Mouse (Mus musculus): ENCODE data around the gene Dnah8. TPM values are rescaled to one million over a fixed set of nuclear protein-coding genes. Genes with fewer than 3 reads are reported as not detected.

The Dnah8 gene
- polyA plus RNA-seq, 1 experiment from 2014 or later = 1.4 TPM

GRCm38 (mm10) chr17:30635367-30635766 is 11.2 kb downstream of the Dnah8 start:
- H3K27ac ChIP-seq = no peak overlapping the region
- 7% methylated on average over 15 of the region's 17 CpGs for WGBS
- ATAC-seq (ENCODE audit: insufficient number of reproducible peaks, insufficient read depth, low FRiP score, low TSS enrichment) = no peak
- H3K4me1 ChIP-seq = no peaks in the 10 kb centered on the region
- no peaks in the 10 kb centered on the region for H3K9me3 ChIP-seq
- peak overlapping the region; percentile 15; the same call in 1 of the 2 replicates for H3K4me3 ChIP-seq
- peak overlapping the region; percentile 30 for H3K4me2 ChIP-seq (replicated peaks)
- no peaks in the 10 kb centered on the region for H3K27me3 ChIP-seq
- no peak overlapping the region for H3K9ac ChIP-seq
- no peaks in the 10 kb centered on the region for H3K36me3 ChIP-seq

- no peak overlapping the region for H3K27ac ChIP-seq
- no peak overlapping the region for H3K4me2 ChIP-seq (replicated peaks)
- H3K4me3 ChIP-seq = no peak overlapping the region
- H3K9me3 ChIP-seq = no peaks in the 10 kb centered on the region
- 0 out of 2 replicates have a peak, but pooled peaks have one; percentile 10 for ATAC-seq (ENCODE audit: insufficient number of reproducible peaks, insufficient read depth, low FRiP score, low TSS enrichment)
- no peaks in the 10 kb centered on the region for H3K27me3 ChIP-seq
- H3K36me3 ChIP-seq = no peaks in the 10 kb centered on the region
- no peaks in the 10 kb centered on the region for H3K4me1 ChIP-seq
- no peak overlapping the region for H3K9ac ChIP-seq
- WGBS = 53% methylated on average over 1 of the region's 1 CpGs
Measured at GRCm38 (mm10) chr17:30637714-30638113, 13.6 kb downstream of the Dnah8 start.

GRCm38 (mm10) chr17:30638996-30639395 is 14.8 kb downstream of the Dnah8 start:
- no peak for ATAC-seq (ENCODE audit: insufficient number of reproducible peaks, insufficient read depth, low FRiP score, low TSS enrichment)
- Histone ChIP-seq H3K36me3 (no peaks in the 10 kb centered on the region), H3K4me1 (no peaks in the 10 kb centered on the region)

GRCm38 (mm10) chr17:30640896-30641295 is 16.7 kb downstream of the Dnah8 start:
- no peak overlapping the region for H3K27ac ChIP-seq
- no peak for ATAC-seq (ENCODE audit: insufficient number of reproducible peaks, insufficient read depth, low FRiP score, low TSS enrichment)
- H3K27me3 ChIP-seq = no peaks in the 10 kb centered on the region
- no peak overlapping the region for H3K9ac ChIP-seq
- no peak overlapping the region for H3K4me3 ChIP-seq
- no peaks in the 10 kb centered on the region for H3K9me3 ChIP-seq
- no peak overlapping the region for H3K4me2 ChIP-seq (replicated peaks)
- 95% methylated on average over 5 of the region's 5 CpGs for WGBS
- no peaks in the 10 kb centered on the region for H3K36me3 ChIP-seq
- H3K4me1 ChIP-seq = no peaks in the 10 kb centered on the region

More at GRCm38 (mm10) chr17:30638996-30639395, 14.8 kb downstream of the Dnah8 start:
- 59% methylated on average over 2 of the region's 2 CpGs for WGBS
- H3K4me2 ChIP-seq (replicated peaks) = no peak overlapping the region
- no peaks in the 10 kb centered on the region for H3K9me3 ChIP-seq
- H3K27ac ChIP-seq = no peak overlapping the region
- no peak overlapping the region for H3K4me3 ChIP-seq
- no peak overlapping the region for H3K9ac ChIP-seq
- no peaks in the 10 kb centered on the region for H3K27me3 ChIP-seq

- H3K36me3 ChIP-seq = no peaks in the 10 kb centered on the region
- WGBS = 93% methylated on average over 3 of the region's 3 CpGs
Measured at GRCm38 (mm10) chr17:30648770-30649169, 24.6 kb downstream of the Dnah8 start.

GRCm38 (mm10) chr17:30653010-30653409 is 28.9 kb downstream of the Dnah8 start:
- no peaks in the 10 kb centered on the region for H3K36me3 ChIP-seq
- H3K9ac ChIP-seq = no peak overlapping the region
- 98% methylated on average over 6 of the region's 6 CpGs for WGBS
- H3K27me3 ChIP-seq = no peaks in the 10 kb centered on the region
- H3K4me2 ChIP-seq (replicated peaks) = no peak overlapping the region
- H3K27ac ChIP-seq = no peak overlapping the region
- H3K4me3 ChIP-seq = no peak overlapping the region
- no peak for ATAC-seq (ENCODE audit: insufficient number of reproducible peaks, insufficient read depth, low FRiP score, low TSS enrichment)
- 0 out of 2 replicates have a peak, but pooled peaks cover 3% of the 10 kb centered on the region for H3K9me3 ChIP-seq
- no peaks in the 10 kb centered on the region for H3K4me1 ChIP-seq

More at GRCm38 (mm10) chr17:30648770-30649169, 24.6 kb downstream of the Dnah8 start:
- no peak for ATAC-seq (ENCODE audit: insufficient number of reproducible peaks, insufficient read depth, low FRiP score, low TSS enrichment)
- 0 out of 2 replicates have a peak, but pooled peaks cover 3% of the 10 kb centered on the region for H3K9me3 ChIP-seq
- H3K27me3 ChIP-seq = no peaks in the 10 kb centered on the region
- H3K9ac ChIP-seq = no peak overlapping the region
- no peak overlapping the region for H3K27ac ChIP-seq
- H3K4me3 ChIP-seq = no peak overlapping the region
- no peak overlapping the region for H3K4me2 ChIP-seq (replicated peaks)
- no peaks in the 10 kb centered on the region for H3K4me1 ChIP-seq

- Histone ChIP-seq H3K9ac (no peak overlapping the region), H3K4me1 (no peaks in the 10 kb centered on the region), H3K27me3 (no peaks in the 10 kb centered on the region), H3K4me3 (peak overlapping the region; percentile 32), H3K4me2 (replicated peaks) (peak overlapping the region; percentile 47), H3K27ac (peak overlapping the region; percentile 47; the same call in 1 of the 2 replicates), H3K9me3 (0 out of 2 replicates have a peak, but pooled peaks cover 3% of the 10 kb centered on the region), H3K36me3 (no peaks in the 10 kb centered on the region)
- WGBS = 57% methylated on average over 8 of the region's 8 CpGs
- ATAC-seq (ENCODE audit: insufficient number of reproducible peaks, insufficient read depth, low FRiP score, low TSS enrichment) = no peak
Measured at GRCm38 (mm10) chr17:30657530-30658151, 33.5 kb downstream of the Dnah8 start.

GRCm38 (mm10) chr17:30658152-30658544 is 34.0 kb downstream of the Dnah8 start:
- no peaks in the 10 kb centered on the region for H3K9me3 ChIP-seq
- H3K9ac ChIP-seq = no peak overlapping the region
- peak overlapping the region; percentile 32 for H3K4me3 ChIP-seq
- H3K27ac ChIP-seq = peak overlapping the region; percentile 47; the same call in 1 of the 2 replicates
- no peaks in the 10 kb centered on the region for H3K4me1 ChIP-seq
- WGBS = 10% methylated on average over 13 of the region's 13 CpGs
- peak; percentile 75; the same call in 1 of the 2 replicates for ATAC-seq (ENCODE audit: insufficient number of reproducible peaks, insufficient read depth, low FRiP score, low TSS enrichment)
- no peaks in the 10 kb centered on the region for H3K36me3 ChIP-seq
- H3K4me2 ChIP-seq (replicated peaks) = peak overlapping the region; percentile 47
- no peaks in the 10 kb centered on the region for H3K27me3 ChIP-seq

GRCm38 (mm10) chr17:30662131-30662530 is 38.0 kb downstream of the Dnah8 start:
- Histone ChIP-seq H3K9me3 (no peaks in the 10 kb centered on the region), H3K4me1 (no peaks in the 10 kb centered on the region), H3K27me3 (no peaks in the 10 kb centered on the region), H3K9ac (no peak overlapping the region), H3K27ac (no peak overlapping the region), H3K36me3 (no peaks in the 10 kb centered on the region), H3K4me2 (replicated peaks) (no peak overlapping the region), H3K4me3 (no peak overlapping the region)
- ATAC-seq (ENCODE audit: insufficient number of reproducible peaks, insufficient read depth, low FRiP score, low TSS enrichment) = no peak
- WGBS = 67% methylated on average over 8 of the region's 8 CpGs

GRCm38 (mm10) chr17:30663170-30663569 is 39.0 kb downstream of the Dnah8 start:
- ATAC-seq (ENCODE audit: insufficient number of reproducible peaks, insufficient read depth, low FRiP score, low TSS enrichment) = no peak
- Histone ChIP-seq H3K9ac (no peak overlapping the region), H3K9me3 (no peaks in the 10 kb centered on the region), H3K27ac (no peak overlapping the region), H3K27me3 (no peaks in the 10 kb centered on the region), H3K36me3 (no peaks in the 10 kb centered on the region), H3K4me2 (replicated peaks) (no peak overlapping the region), H3K4me1 (no peaks in the 10 kb centered on the region), H3K4me3 (no peak overlapping the region)
- 89% methylated on average over 8 of the region's 8 CpGs for WGBS

- Histone ChIP-seq H3K4me1 (no peaks in the 10 kb centered on the region), H3K9ac (no peak overlapping the region), H3K4me2 (replicated peaks) (no peak overlapping the region), H3K36me3 (no peaks in the 10 kb centered on the region), H3K27me3 (no peaks in the 10 kb centered on the region), H3K9me3 (no peaks in the 10 kb centered on the region), H3K27ac (no peak overlapping the region), H3K4me3 (no peak overlapping the region)
- 75% methylated on average over 5 of the region's 5 CpGs for WGBS
- no peak for ATAC-seq (ENCODE audit: insufficient number of reproducible peaks, insufficient read depth, low FRiP score, low TSS enrichment)
Measured at GRCm38 (mm10) chr17:30664856-30665255, 40.7 kb downstream of the Dnah8 start.

- Histone ChIP-seq H3K4me2 (replicated peaks) (no peak overlapping the region), H3K4me1 (no peaks in the 10 kb centered on the region), H3K36me3 (no peaks in the 10 kb centered on the region), H3K27ac (no peak overlapping the region), H3K9me3 (no peaks in the 10 kb centered on the region), H3K4me3 (no peak overlapping the region), H3K27me3 (no peaks in the 10 kb centered on the region), H3K9ac (no peak overlapping the region)
- 85% methylated on average over 4 of the region's 4 CpGs for WGBS
- ATAC-seq (ENCODE audit: insufficient number of reproducible peaks, insufficient read depth, low FRiP score, low TSS enrichment) = no peak
Measured at GRCm38 (mm10) chr17:30672556-30672955, 48.4 kb downstream of the Dnah8 start.
